Comparison of ENCODE assay signal across 24 mouse cellular contexts in genomic region chr5:126123216-126123615, GRCm38 (mm10).
DNase-seq lines count a peak whose midpoint lies in the region; ATAC-seq lines count a peak whose summit lies in the region.
"Had no signal": no experiment of that assay in that cellular context is flagged by ENCODE, and none has a peak within 500 bp of the region (broad histone marks: within the 10 kb centered on the region; RNA-seq: fewer than 3 reads in every experiment).

No protein-coding gene starts in this region.

- no peak overlapping the region for H3K9ac ChIP-seq in hindbrain, embryonic 11.5 days (ENCODE audit: low read depth, low read length)
- H3K9ac ChIP-seq in hindbrain, embryonic 13.5 days: no peak overlapping the region
- H3K9ac ChIP-seq in midbrain, embryonic 14.5 days (replicated peaks; ENCODE audit: low read length): no peak overlapping the region
- no peak overlapping the region for H3K9ac ChIP-seq in midbrain, embryonic 16.5 days (ENCODE audit: low read depth, low read length)
- H3K9ac ChIP-seq: embryonic facial prominence, embryonic 15.5 days; heart, embryonic 12.5 days; hindbrain, embryonic 12.5 days had no signal

- no peak for ATAC-seq in hindbrain, embryonic 11.5 days (ENCODE audit: low FRiP score)
- no peak for ATAC-seq in hindbrain, embryonic 13.5 days (ENCODE audit: low FRiP score)
- no peak for ATAC-seq in midbrain, embryonic 14.5 days (ENCODE audit: low FRiP score, low TSS enrichment)
- no peak for ATAC-seq in midbrain, embryonic 16.5 days
- ATAC-seq: CD4-positive, CD25-positive, alpha-beta regulatory T cell, adult 4 months; forebrain, embryonic 14.5 days; inflammation-experienced regulatory T-cells, adult 6 months had no signal

- no peak overlapping the region for H3K4me3 ChIP-seq in hindbrain, embryonic 11.5 days (ENCODE audit: low read depth, low read length)
- H3K4me3 ChIP-seq in hindbrain, embryonic 13.5 days: no peak overlapping the region
- H3K4me3 ChIP-seq in midbrain, embryonic 14.5 days (replicated peaks; ENCODE audit: low read depth, low read length): no peak overlapping the region
- no peak overlapping the region for H3K4me3 ChIP-seq in midbrain, embryonic 16.5 days (ENCODE audit: low read depth, low read length)
- H3K4me3 ChIP-seq: embryonic facial prominence, embryonic 15.5 days; erythroblast, embryonic 14.5 days; forebrain, embryonic 10.5 days; heart, embryonic 12.5 days; hindbrain, embryonic 12.5 days had no signal

- no peak overlapping the region for H3K4me2 ChIP-seq in hindbrain, embryonic 11.5 days (replicated peaks; ENCODE audit: low read depth, low read length)
- H3K4me2 ChIP-seq in hindbrain, embryonic 13.5 days: no peak overlapping the region
- H3K4me2 ChIP-seq in midbrain, embryonic 14.5 days (ENCODE audit: low read length): no peak overlapping the region
- no peak overlapping the region for H3K4me2 ChIP-seq in midbrain, embryonic 16.5 days (ENCODE audit: low read length)
- H3K4me2 ChIP-seq: embryonic facial prominence, embryonic 15.5 days; heart, embryonic 12.5 days; hindbrain, embryonic 12.5 days had no signal

- H3K4me1 ChIP-seq in hindbrain, embryonic 11.5 days (replicated peaks; ENCODE audit: control insufficient read depth, insufficient read depth, low read length): no peaks in the 10 kb centered on the region
- H3K4me1 ChIP-seq in hindbrain, embryonic 13.5 days (replicated peaks): peaks cover 5% of the 10 kb centered on the region; the same call in 1 of the 2 replicates
- H3K4me1 ChIP-seq in midbrain, embryonic 14.5 days (ENCODE audit: control insufficient read depth, insufficient read depth, low read length): 0 out of 2 replicates have a peak, but pooled peaks cover 3% of the 10 kb centered on the region
- no peaks in the 10 kb centered on the region for H3K4me1 ChIP-seq in midbrain, embryonic 16.5 days (ENCODE audit: control insufficient read depth, insufficient read depth, low read length)
- H3K4me1 ChIP-seq: embryonic facial prominence, embryonic 15.5 days; heart, embryonic 12.5 days; hindbrain, embryonic 12.5 days had no signal

- WGBS in hindbrain, embryonic 11.5 days: 56% methylated on average over 9 of the region's 9 CpGs
- WGBS in hindbrain, embryonic 13.5 days: 55% methylated on average over 9 of the region's 9 CpGs
- WGBS in midbrain, embryonic 14.5 days: 13% methylated on average over 9 of the region's 9 CpGs
- 31% methylated on average over 9 of the region's 9 CpGs for WGBS in midbrain, embryonic 16.5 days

- peak; percentile 8 to 19 for DNase-seq in cerebellum, postnatal 10 days
- DNase-seq in cerebellum, postnatal 14 days: no peak
- DNase-seq in hindbrain, embryonic 11.5 days (ENCODE audit: low spot score): peak; percentile 31
- peak; percentile 59 for DNase-seq in midbrain, embryonic 14.5 days
- peak; percentile 72 for DNase-seq in retina, embryonic 14.5 days (ENCODE audit: low spot score)
- no peak for DNase-seq in thymus, postnatal 4 days
- DNase-seq: adrenal gland, adult 8-10 months; adrenal gland, postnatal 36 days; B cell, adult 2 months; cerebellum, adult 11 months; cerebellum, adult 8-10 months; cerebellum, postnatal 36 days; gastrocnemius, postnatal 10 days had no signal

- H3K27me3 ChIP-seq in hindbrain, embryonic 11.5 days (ENCODE audit: control insufficient read depth, insufficient read depth, low read length): no peaks in the 10 kb centered on the region
- H3K27me3 ChIP-seq in hindbrain, embryonic 13.5 days: no peaks in the 10 kb centered on the region
- no peaks in the 10 kb centered on the region for H3K27me3 ChIP-seq in midbrain, embryonic 14.5 days (ENCODE audit: control insufficient read depth, insufficient read depth, low read length)
- no peaks in the 10 kb centered on the region; the same call in 1 of the 2 replicates for H3K27me3 ChIP-seq in midbrain, embryonic 16.5 days (ENCODE audit: control insufficient read depth, insufficient read depth, low read depth, low read length)
- H3K27me3 ChIP-seq: embryonic facial prominence, embryonic 15.5 days; heart, embryonic 12.5 days; hindbrain, embryonic 12.5 days had no signal

- no peak overlapping the region for H3K27ac ChIP-seq in hindbrain, embryonic 11.5 days (ENCODE audit: low read depth, low read length)
- no peak overlapping the region for H3K27ac ChIP-seq in hindbrain, embryonic 13.5 days
- no peak overlapping the region for H3K27ac ChIP-seq in midbrain, embryonic 14.5 days (replicated peaks; ENCODE audit: low read depth, low read length)
- no peak overlapping the region for H3K27ac ChIP-seq in midbrain, embryonic 16.5 days (ENCODE audit: low read length)
- H3K27ac ChIP-seq: embryonic facial prominence, embryonic 15.5 days; forebrain, embryonic 10.5 days; hindbrain, embryonic 12.5 days had no signal

- H3K9me3 ChIP-seq in hindbrain, embryonic 11.5 days (ENCODE audit: control insufficient read depth, low read length): no peaks in the 10 kb centered on the region
- no peaks in the 10 kb centered on the region for H3K9me3 ChIP-seq in hindbrain, embryonic 13.5 days
- no peaks in the 10 kb centered on the region for H3K9me3 ChIP-seq in midbrain, embryonic 14.5 days (ENCODE audit: control insufficient read depth, low read length)
- H3K9me3 ChIP-seq in midbrain, embryonic 16.5 days (replicated peaks; ENCODE audit: control insufficient read depth, low read length, poor library complexity, severe bottlenecking): no peaks in the 10 kb centered on the region
- H3K9me3 ChIP-seq: embryonic facial prominence, embryonic 15.5 days; forebrain, embryonic 10.5 days; heart, embryonic 12.5 days; hindbrain, embryonic 12.5 days had no signal

- no peaks in the 10 kb centered on the region for H3K36me3 ChIP-seq in hindbrain, embryonic 11.5 days (ENCODE audit: control insufficient read depth, insufficient read depth, low read length)
- no peaks in the 10 kb centered on the region for H3K36me3 ChIP-seq in hindbrain, embryonic 13.5 days
- H3K36me3 ChIP-seq in midbrain, embryonic 14.5 days (ENCODE audit: control insufficient read depth, insufficient read depth, low read length): no peaks in the 10 kb centered on the region
- no peaks in the 10 kb centered on the region for H3K36me3 ChIP-seq in midbrain, embryonic 16.5 days (ENCODE audit: control insufficient read depth, insufficient read depth, low read length)
- H3K36me3 ChIP-seq: embryonic facial prominence, embryonic 15.5 days; forebrain, embryonic 10.5 days; G1E; heart, embryonic 12.5 days; hindbrain, embryonic 12.5 days had no signal

Comparison
In these comparisons a context has a peak if more than half of its experiments do, and no peak if none do; other contexts are left out.
1. DNase-seq: peak in cerebellum, postnatal 10 days (2 of 2), hindbrain, embryonic 11.5 days (single experiment), midbrain, embryonic 14.5 days (single experiment) and retina, embryonic 14.5 days (single experiment); none in cerebellum, postnatal 14 days (0 of 2) and thymus, postnatal 4 days (single experiment).